Mouse (Mus musculus) megakaryocyte, embryonic 14.5 days (primary cell): ENCODE results near the gene Lpo.

Experiments
- FLI1 ChIP-seq: IDR thresholded peaks from 2 replicates; pipeline ENCODE4 v1.6.1; 2012; ENCODE audit warnings: low read length, inconsistent platforms, mixed read lengths
- GATA1 ChIP-seq: IDR thresholded peaks from 3 replicates; pipeline ENCODE4 v1.6.1; 2012; ENCODE audit warnings: mixed read lengths, low read length, inconsistent platforms, borderline replicate concordance

DNA sequence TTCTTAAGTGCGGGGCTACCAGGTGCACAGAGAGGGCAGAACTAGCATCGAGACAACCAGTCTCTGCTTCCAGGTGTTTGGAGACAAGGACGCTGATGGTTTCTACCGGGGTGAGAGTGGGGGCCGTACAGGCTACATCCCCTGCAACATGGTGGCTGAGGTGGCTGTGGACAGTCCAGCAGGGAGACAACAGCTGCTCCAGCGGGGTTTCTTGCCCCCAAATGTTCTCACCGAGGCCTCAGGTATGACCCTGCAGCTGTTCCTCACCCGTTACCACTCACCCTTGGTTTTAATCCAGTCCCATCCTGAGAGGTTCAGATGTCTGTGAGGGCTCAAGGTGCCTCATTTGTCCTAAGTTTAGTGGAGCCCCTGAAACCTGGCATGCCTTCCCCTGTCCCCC is 48.0 kb downstream of the Lpo start:
- TF ChIP-seq GATA1, result no peak
- no peak for TF ChIP-seq FLI1
